Mouse (Mus musculus) E14TG2a.4 (cell line): ENCODE data around the gene Fn1.

Source experiments
- H3K27me3 ChIP-seq: 2 replicates; pipeline ENCODE4 v1.6.1; 2014; ENCODE audit warnings: low read length, control low read depth; ENCODE audit not compliant: insufficient read depth
- H3K36me3 ChIP-seq: 2 replicates; pipeline ENCODE4 v1.6.1; 2014; ENCODE audit warnings: low read length, control low read depth; ENCODE audit not compliant: insufficient read depth
- H3K4me1 ChIP-seq: replicated peaks from 2 replicates; pipeline ENCODE4 v1.6.1; 2014; ENCODE audit warnings: low read depth, low read length, control low read depth
- H3K4me3 ChIP-seq: replicated peaks from 2 replicates; pipeline ENCODE4 v1.5.1; 2014; ENCODE audit warnings: mild to moderate bottlenecking, low read length
- H3K9me3 ChIP-seq: 2 replicates; pipeline ENCODE4 v1.6.1; 2014; ENCODE audit warnings: low read length, control low read depth
- CTCF ChIP-seq: conservative IDR thresholded peaks from 2 replicates; pipeline ENCODE4 v1.5.1; 2014; ENCODE audit warnings: low read length
- NANOG ChIP-seq: IDR thresholded peaks from 2 replicates; pipeline ENCODE4 v1.6.1; 2014; ENCODE audit warnings: borderline replicate concordance, low read length, mixed read lengths
- POU5F1 ChIP-seq: IDR thresholded peaks from 2 replicates; pipeline ENCODE4 v1.6.1; 2014; ENCODE audit warnings: low read length, borderline replicate concordance

Gene Fn1

DNA sequence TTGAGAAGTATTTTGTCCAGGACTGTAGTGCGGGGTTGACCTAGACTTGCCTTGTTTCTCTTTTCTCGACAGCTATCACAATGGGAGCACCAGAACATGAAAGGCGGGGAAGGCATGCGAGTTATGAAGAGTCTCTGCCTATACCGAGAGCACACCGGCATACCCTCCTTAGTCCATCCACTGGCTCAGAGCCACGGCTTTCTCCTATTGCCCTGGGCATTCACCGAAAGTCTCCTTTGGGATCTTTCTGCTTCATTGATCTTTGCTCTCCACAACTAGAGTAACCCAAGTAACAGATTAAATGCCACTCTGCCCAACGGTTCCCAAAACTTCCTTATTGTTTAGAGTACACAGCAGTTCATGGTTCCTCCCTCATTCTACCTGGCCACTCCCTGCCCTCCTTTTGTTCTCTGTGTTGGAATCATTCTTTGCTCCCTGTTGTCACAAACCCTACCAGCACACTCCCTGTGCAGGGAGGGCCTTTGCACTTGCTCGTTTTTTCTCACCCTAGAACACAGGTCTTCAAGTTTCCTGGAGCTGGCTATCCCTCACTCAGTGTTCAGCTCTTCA lies 102.3 kb downstream of the Fn1 start:
- H3K4me1 ChIP-seq, result peaks cover 12% of the 10 kb centered on the region
- no peaks in the 10 kb centered on the region for H3K9me3 ChIP-seq
- 0 out of 2 replicates have a peak, but pooled peaks cover 5% of the 10 kb centered on the region for H3K27me3 ChIP-seq
- H3K36me3 ChIP-seq, result no peaks in the 10 kb centered on the region
- no peak for TF ChIP-seq POU5F1
- H3K4me3 ChIP-seq, result 0 out of 2 replicates have a peak overlapping the region, but pooled peaks have one; percentile 4

DNA sequence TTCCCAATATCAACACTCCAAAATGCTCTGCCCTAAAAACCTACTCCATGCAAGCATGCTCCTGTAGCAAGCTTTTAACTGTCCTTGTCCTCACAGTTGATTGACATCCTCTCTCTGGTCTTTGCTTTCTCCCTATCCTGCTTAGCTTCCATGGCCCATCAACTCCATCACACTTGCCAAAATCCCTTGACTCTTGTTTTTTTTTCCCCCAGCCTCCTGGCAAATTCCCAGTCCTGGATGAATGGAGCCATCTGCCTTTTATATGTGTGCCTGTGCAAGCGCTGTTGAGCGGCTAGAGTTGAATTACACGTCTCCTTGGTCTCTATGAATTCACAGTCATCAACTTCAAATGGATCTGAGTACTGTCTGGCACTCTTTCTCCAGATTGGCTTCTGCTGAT lies 112.6 kb downstream of the Fn1 start:
- H3K27me3 ChIP-seq, result no peaks in the 10 kb centered on the region
- H3K4me3 ChIP-seq, result no peak overlapping the region
- H3K4me1 ChIP-seq, result no peaks in the 10 kb centered on the region
- H3K9me3 ChIP-seq, result no peaks in the 10 kb centered on the region
- H3K36me3 ChIP-seq, result no peaks in the 10 kb centered on the region
- TF ChIP-seq CTCF, result no peak
- no peak for TF ChIP-seq NANOG
- no peak for TF ChIP-seq POU5F1

GRCm38 (mm10) chr1:71539641-71540040 lies 113.4 kb downstream of the Fn1 start:
- Histone ChIP-seq H3K27me3 (no peaks in the 10 kb centered on the region), H3K9me3 (no peaks in the 10 kb centered on the region), H3K4me3 (no peak overlapping the region), H3K4me1 (no peaks in the 10 kb centered on the region), H3K36me3 (no peaks in the 10 kb centered on the region)
- no peak for TF ChIP-seq CTCF
- no peak for TF ChIP-seq POU5F1
- no peak for TF ChIP-seq NANOG
